Mouse (Mus musculus) T-helper 2 cell (primary cell): ENCODE data around the gene Fbxo47.

Source experiments
- in situ Hi-C: fragments of 300-600 bp; cut with MboI, MseI; formaldehyde crosslinking; loops from one replicate; pipeline ENCODE4 v1.15.1; 2025; ENCODE audit warnings: high pct_unique_total_duplicates

Fbxo47 gene

GRCm38 (mm10) chr11:97813085-97813484 is 70.9 kb downstream of the Fbxo47 start:
- in situ Hi-C loops: no loop called here

DNA sequence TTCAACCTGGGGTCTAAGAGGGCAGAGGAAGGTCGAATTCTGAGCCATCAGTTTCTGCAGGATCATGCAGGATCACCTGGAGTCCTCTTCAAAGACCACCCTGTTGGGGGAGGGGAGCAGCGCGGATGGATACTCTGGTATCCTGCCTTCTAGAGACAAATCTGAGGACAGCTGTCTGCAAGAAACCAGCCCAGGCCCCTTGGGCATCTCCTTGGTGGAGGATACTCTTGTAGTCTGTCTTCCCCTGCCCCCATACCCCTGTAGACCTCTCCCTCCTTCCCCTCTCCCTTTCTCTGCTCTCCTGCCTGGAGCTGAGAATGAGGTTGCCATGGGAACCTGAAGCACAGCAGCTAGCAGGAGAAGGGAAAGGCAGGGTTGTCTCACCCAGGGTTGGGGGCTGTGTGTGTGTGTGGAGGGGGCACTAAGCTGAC is 71.4 kb downstream of the Fbxo47 start:
- in situ Hi-C loops: no loop called here

DNA sequence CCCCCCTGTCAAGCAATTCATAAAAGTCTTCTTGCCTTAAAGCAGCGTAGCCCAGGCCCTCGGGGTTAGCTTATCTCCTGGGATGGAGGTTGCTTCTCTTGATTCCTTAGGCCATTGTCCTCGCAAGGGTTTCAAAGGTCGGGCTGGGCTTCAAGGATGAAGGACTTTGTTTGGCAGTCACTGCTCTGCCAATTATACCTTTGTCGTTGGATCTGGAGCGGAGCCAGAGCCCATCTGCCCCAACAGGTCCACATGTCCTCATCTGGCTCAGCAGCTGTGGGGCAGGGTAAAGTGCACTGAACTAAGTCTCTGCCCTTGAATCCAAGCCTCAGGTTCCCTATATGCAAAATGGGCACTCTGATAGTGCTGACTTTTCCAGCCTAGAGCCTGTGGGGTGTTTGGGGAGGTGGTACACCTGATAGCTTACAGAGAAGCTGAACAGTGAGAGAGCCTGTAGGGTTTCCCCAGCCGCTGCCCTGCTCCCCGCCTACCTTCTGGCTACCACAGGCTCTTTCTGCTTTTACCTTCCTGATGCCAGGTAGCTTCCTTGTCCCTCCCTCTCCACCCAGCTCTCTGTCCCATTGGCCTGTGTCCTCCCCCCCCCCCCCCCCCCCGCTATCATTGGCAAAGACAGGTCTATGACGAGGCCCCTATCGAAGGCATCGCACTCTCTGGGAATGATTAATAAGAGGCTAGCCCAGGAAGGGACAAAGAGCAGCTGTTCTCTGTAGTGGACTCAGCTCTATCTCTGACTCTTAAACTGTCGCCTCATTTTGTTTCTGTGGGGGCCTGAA is 72.2 kb downstream of the Fbxo47 start:
- in situ Hi-C loops: no loop called here

DNA sequence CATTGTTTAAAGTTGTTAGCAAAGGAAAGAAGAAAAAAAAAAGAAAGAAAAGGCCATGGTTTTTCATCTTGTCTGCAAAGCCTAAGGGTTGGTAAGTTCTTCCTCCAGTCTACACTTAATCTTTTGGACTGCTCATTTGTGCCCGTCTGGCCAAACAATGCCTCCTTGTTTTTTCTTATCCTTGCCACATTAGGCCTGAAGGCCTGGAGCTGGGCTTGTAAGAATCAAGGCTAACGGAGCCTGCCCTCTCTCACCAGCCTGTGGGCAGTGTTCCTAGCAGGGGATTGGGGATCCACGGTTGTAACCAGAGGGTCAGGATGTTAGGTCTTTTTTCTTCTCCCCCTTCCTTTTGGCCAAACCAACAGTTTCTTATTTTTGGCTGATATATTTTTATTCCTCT is 73.0 kb downstream of the Fbxo47 start:
- in situ Hi-C loops: no loop called here

DNA sequence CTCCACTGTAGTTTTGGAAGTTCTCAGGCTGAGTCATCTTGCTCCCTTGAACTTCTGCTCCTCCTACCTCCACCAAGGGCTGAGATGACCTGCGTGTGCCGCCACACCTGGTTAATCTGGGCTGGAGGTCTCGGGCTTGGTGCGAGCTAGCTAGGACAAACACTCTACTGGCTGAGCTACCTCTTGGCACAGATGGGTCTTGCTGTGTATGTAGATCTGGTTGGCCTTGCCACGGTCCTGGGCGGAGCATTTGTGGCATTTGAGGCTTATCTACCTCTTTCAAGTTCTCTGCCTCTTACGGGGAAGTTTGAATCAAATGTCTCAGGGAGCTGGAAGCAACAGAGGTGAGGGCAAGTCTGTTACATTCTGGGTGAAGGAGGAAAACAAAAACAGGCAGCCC is 73.6 kb downstream of the Fbxo47 start:
- in situ Hi-C loops: no loop called here

DNA sequence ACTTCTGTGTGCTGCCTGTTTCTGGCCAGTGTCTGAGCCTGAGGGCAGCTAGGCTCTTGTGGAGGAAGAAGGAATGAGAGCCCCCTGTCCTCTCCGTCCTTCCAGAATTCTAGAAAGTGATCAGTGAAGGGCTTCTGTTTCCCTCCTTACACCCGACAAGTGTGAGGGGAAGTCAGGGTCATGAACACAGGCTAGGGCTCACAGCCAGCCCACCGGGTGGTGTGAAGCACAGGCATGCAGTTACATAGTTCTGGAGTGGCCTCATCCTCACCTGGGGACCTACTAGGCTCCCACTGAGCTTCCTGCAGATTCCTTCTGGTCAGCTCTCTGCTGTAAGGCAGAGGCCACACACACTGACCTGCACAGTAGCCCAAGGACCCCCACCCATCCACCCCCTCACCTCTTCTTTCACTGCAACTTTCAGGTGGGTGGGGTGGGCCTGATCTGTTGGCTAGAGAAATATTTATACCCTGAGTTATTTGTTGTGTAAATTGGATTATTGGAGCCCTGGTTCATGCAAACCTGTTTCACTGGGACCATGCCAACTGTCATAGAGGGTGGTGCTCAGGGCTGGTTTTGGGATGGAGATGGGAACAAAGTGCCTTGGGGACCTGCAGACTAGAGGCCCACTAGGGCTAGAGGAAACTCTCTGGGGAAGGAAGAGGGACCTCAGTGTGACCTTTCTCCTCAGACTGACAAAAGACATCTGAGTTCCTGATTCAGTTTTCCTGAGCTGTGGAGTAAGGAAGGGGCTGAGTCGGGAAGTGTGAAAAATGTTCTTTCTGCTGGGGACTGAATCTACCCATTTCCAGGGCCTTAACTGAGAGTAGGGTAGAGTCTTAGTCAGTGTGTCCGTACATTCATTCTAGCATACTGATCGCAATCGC is 74.5 kb downstream of the Fbxo47 start:
- in situ Hi-C loops: no loop called here

DNA sequence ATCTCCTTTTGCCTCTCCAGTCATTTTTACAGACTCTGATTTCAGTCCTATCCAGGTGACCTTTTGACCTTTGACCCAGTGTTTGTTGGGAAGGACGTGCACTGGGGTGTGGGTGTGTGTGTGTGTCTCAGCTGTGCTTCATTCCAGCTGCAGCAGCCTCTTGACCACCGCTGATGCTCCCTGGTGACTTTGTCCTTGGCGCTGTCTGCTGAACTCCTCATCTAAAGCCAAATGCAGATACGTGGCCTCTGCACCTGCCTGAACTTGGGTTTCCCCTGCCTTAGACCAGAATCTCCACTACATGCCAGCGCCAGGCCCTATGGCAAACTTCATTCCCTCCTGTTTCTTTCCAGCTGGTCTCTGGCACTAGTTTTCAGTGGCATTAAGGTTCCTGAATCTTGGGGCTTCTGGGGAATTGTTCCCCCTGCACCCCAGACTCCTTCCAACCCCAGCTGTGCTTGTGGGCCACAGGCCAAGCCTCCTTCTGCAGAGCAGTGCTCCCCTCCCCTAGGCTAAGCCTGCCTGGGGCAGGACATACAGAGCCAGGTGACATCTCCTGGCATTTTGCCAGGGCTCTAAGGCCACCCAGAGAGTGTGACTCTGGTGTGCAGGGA is 75.2 kb downstream of the Fbxo47 start:
- in situ Hi-C loops: no loop called here

- in situ Hi-C loops: no loop called here
Observed at GRCm38 (mm10) chr11:97808093-97808492, 75.9 kb downstream of the Fbxo47 start.

DNA sequence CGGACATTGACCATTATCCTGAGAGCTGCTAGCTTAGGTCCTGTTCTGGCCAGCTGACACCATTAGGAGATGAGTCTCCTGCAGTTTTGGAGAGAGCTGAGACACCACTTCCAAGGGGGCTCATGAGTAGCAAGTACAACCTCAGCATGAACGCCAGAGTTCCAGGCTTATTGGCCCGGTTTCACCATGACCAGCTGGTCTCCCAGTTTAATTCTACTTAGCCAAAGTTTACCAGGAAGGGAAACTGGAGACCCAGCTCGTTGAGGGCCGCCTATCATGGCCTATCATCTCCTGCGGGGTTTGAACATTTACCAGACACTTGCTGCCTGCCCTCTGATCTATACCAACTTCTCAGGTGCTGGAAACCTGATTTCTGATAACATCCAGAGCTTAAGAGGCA is 76.3 kb downstream of the Fbxo47 start:
- in situ Hi-C loops: no loop called here

GRCm38 (mm10) chr11:97806613-97806964 is 77.4 kb downstream of the Fbxo47 start:
- in situ Hi-C loops: no loop called here

- in situ Hi-C loops: no loop called here
Observed at GRCm38 (mm10) chr11:97805662-97806612, 78.0 kb downstream of the Fbxo47 start.

DNA sequence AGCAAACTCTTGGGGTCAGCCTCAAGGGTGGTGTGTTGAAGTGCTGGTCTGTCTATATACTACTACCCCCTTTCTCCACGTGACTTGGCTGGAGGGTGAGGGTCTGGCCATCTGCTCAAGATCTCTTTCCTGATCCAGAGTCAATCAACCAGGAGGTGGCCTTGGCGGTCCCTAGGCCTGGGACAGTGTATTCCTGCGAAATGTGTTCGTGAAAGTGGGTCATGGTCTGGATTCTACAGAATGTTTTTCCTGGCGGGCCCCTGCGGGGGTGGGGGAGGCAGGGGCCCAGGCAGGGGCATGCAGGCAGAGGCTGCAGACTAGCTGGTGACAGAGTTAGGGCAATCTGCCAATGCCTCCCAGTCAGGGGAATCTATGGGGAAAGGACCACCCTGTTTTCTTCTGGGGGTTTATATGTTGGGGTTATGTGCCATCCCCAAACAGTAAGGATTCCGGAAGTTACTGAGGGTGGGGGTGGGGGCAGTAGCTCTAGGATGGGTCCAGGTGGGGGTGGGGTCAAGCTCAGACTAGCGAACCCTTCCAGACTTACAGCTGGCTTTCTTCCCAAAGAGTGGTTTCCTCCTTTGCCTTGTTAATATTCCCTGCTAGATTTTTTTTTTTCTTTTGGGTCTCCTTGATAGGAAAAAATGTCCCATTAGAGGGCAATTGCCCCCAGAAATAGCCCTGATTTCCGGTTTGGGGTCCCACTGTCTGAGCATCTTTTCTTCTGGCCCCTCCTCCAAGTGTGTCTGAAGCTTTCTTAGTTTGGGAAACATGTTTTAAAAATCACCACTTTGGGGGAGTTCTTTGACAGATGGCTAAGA is 78.9 kb downstream of the Fbxo47 start:
- in situ Hi-C loops: no loop called here

DNA sequence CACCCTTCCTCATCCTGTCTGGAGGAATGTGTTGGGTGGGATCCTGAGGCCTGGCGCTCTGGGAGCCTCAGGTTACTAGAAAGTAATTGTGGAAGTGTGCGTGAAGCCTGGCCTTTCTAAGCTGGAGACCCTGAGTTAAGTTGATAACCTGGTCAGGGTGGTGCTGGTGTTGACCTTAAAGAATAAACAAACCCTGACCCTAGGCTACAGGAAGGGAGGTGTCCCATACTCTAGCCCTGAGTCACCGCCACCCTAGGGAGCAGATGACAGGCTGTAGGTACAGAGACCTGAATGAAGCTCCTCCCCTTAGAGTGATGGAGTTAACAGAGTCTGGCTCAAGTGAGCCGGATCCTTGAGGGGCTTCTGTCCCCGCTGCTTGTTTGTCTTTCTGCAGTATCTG is 80.1 kb downstream of the Fbxo47 start:
- in situ Hi-C loops: no loop called here
